Mouse (Mus musculus): ENCODE results near the gene Gpa33. TPM values are rescaled to one million over a fixed set of nuclear protein-coding genes. Genes with fewer than 3 reads are reported as not detected.

Gene Gpa33
- total RNA-seq, 2 experiments from 2014 or later: not detected

- no peak for DNase-seq
These were observed 35.1 kb downstream of the Gpa33 start for GRCm38 (mm10) chr1:166165159-166165558.

- no peak for DNase-seq
These were observed 37.4 kb downstream of the Gpa33 start for GRCm38 (mm10) chr1:166167405-166167804.

GRCm38 (mm10) chr1:166168017-166168416, 38.0 kb downstream of the Gpa33 start:
- DNase-seq: no peak

- no peak for DNase-seq
These were observed 39.7 kb downstream of the Gpa33 start for GRCm38 (mm10) chr1:166169713-166170112.

- DNase-seq: no peak
These were observed 40.8 kb downstream of the Gpa33 start for GRCm38 (mm10) chr1:166170852-166171251.

- DNase-seq: no peak
These were observed 43.0 kb downstream of the Gpa33 start for GRCm38 (mm10) chr1:166172992-166173391.

GRCm38 (mm10) chr1:166173621-166174020, 43.6 kb downstream of the Gpa33 start:
- no peak for DNase-seq

- DNase-seq: no peak
These were observed 51.5 kb downstream of the Gpa33 start for GRCm38 (mm10) chr1:166181510-166181909.

- DNase-seq: peak; percentile 13 to 18
These were observed 53.1 kb downstream of the Gpa33 start for GRCm38 (mm10) chr1:166182952-166183627.

GRCm38 (mm10) chr1:166184391-166185229, 54.6 kb downstream of the Gpa33 start:
- DNase-seq: no peak

- no peak for DNase-seq
These were observed 55.3 kb downstream of the Gpa33 start for GRCm38 (mm10) chr1:166185357-166185756.

GRCm38 (mm10) chr1:166189821-166190220, 59.8 kb downstream of the Gpa33 start:
- DNase-seq: no peak

- no peak for DNase-seq
These were observed 74.1 kb downstream of the Gpa33 start for GRCm38 (mm10) chr1:166204171-166204570.

GRCm38 (mm10) chr1:166205159-166205558, 75.1 kb downstream of the Gpa33 start:
- no peak for DNase-seq

- no peak for DNase-seq
These were observed 79.3 kb downstream of the Gpa33 start for GRCm38 (mm10) chr1:166209371-166209770.

GRCm38 (mm10) chr1:166214181-166214580, 84.1 kb downstream of the Gpa33 start:
- peak in 1 of 2 experiments; percentile 4 for DNase-seq

Other genes starting within 250 kb of the Gpa33 start
- gene Pou2f1, start 127.6 kb upstream of the Gpa33 start, total RNA-seq (2021): 10 to 100 TPM in 1 of 2 experiments, 1 to 10 TPM in 1; 6.0 to 11.4 TPM
- gene Dusp27, start 2.3 kb upstream of the Gpa33 start, total RNA-seq (2021): 10 to 100 TPM; 34.7 to 40.0 TPM
- gene Mael, start 108.5 kb downstream of the Gpa33 start, total RNA-seq (2021): not detected
- gene Ildr2, start 123.9 kb downstream of the Gpa33 start, total RNA-seq (2021): 1 to 10 TPM; 2.2 to 3.8 TPM
- gene Tada1, start 248.9 kb downstream of the Gpa33 start, total RNA-seq (2021): 1 to 10 TPM; 8.5 to 8.8 TPM

All from heart, adult 18-20 months (tissue).